ENCODE assay signal across 9 mouse cellular contexts in genomic region chr13:13612882-13613281, GRCm38 (mm10). TPM values are rescaled to one million over a fixed set of nuclear protein-coding genes. Genes with fewer than 3 reads are reported as not detected.
DNase-seq lines count a peak whose midpoint lies in the region; ATAC-seq and TF ChIP-seq lines count a peak whose summit lies in the region.
"Had no signal": no experiment of that assay in that cellular context is flagged by ENCODE, and none has a peak within 500 bp of the region (broad histone marks: within the 10 kb centered on the region; RNA-seq: fewer than 3 reads in every experiment).

No protein-coding gene starts in this region.

- H3K9me3 ChIP-seq in forebrain, embryonic 12.5 days: no peaks in the 10 kb centered on the region
- no peaks in the 10 kb centered on the region for H3K9me3 ChIP-seq in kidney, embryonic 15.5 days (replicated peaks)
- H3K9me3 ChIP-seq in midbrain, embryonic 11.5 days (ENCODE audit: control insufficient read depth, low read length): no peaks in the 10 kb centered on the region
- H3K9me3 ChIP-seq: limb, embryonic 13.5 days had no signal

- H3K4me3 ChIP-seq in gastrocnemius, adult 2 months: no peak overlapping the region
- no peak overlapping the region for H3K4me3 ChIP-seq in forebrain, embryonic 12.5 days (replicated peaks)
- no peak overlapping the region for H3K4me3 ChIP-seq in kidney, embryonic 15.5 days (replicated peaks)
- H3K4me3 ChIP-seq in midbrain, embryonic 11.5 days (ENCODE audit: low read depth, low read length): no peak overlapping the region
- H3K4me3 ChIP-seq: limb, embryonic 13.5 days had no signal

- peak; percentile 53; the same call in 1 of the 2 replicates for ATAC-seq in forebrain, embryonic 12.5 days (ENCODE audit: low FRiP score)
- ATAC-seq in kidney, embryonic 15.5 days (replicated peaks; ENCODE audit: low FRiP score): peak; percentile 49; the same call in 1 of the 2 replicates
- peak; percentile 97 for ATAC-seq in megakaryocyte progenitor cell, adult 5-6 weeks (replicated peaks; ENCODE audit: poor library complexity)
- ATAC-seq in midbrain, embryonic 11.5 days (ENCODE audit: low FRiP score): no peak

- TF ChIP-seq CTCF in gastrocnemius, adult 2 months (IDR thresholded peaks at IDR 0.05): peak; percentile 66

- no peak overlapping the region for H3K4me2 ChIP-seq in forebrain, embryonic 12.5 days
- no peak overlapping the region for H3K4me2 ChIP-seq in kidney, embryonic 15.5 days
- H3K4me2 ChIP-seq in midbrain, embryonic 11.5 days: no peak overlapping the region
- H3K4me2 ChIP-seq: limb, embryonic 13.5 days had no signal

- no peak overlapping the region for H3K27ac ChIP-seq in gastrocnemius, adult 2 months
- no peak overlapping the region for H3K27ac ChIP-seq in forebrain, embryonic 12.5 days
- H3K27ac ChIP-seq in kidney, embryonic 15.5 days: no peak overlapping the region
- H3K27ac ChIP-seq in midbrain, embryonic 11.5 days (ENCODE audit: low read depth, low read length): no peak overlapping the region
- H3K27ac ChIP-seq: limb, embryonic 13.5 days had no signal

- WGBS in forebrain, embryonic 12.5 days: 62% methylated on average over 1 of the region's 1 CpGs
- 94% methylated on average over 1 of the region's 1 CpGs for WGBS in kidney, embryonic 15.5 days
- 69% methylated on average over 1 of the region's 1 CpGs for WGBS in midbrain, embryonic 11.5 days

- peaks cover 5% of the 10 kb centered on the region; the same call in 1 of the 2 replicates for H3K36me3 ChIP-seq in forebrain, embryonic 12.5 days (replicated peaks)
- H3K36me3 ChIP-seq in kidney, embryonic 15.5 days: peaks cover 6% of the 10 kb centered on the region
- H3K36me3 ChIP-seq in midbrain, embryonic 11.5 days (ENCODE audit: control insufficient read depth, insufficient read depth, low read length): no peaks in the 10 kb centered on the region

- H3K9ac ChIP-seq in forebrain, embryonic 12.5 days: no peak overlapping the region
- H3K9ac ChIP-seq in kidney, embryonic 15.5 days: no peak overlapping the region
- H3K9ac ChIP-seq in midbrain, embryonic 11.5 days (ENCODE audit: low read length): no peak overlapping the region
- H3K9ac ChIP-seq: limb, embryonic 13.5 days had no signal

- no peaks in the 10 kb centered on the region for H3K4me1 ChIP-seq in forebrain, embryonic 12.5 days
- no peaks in the 10 kb centered on the region for H3K4me1 ChIP-seq in kidney, embryonic 15.5 days
- H3K4me1 ChIP-seq in midbrain, embryonic 11.5 days (ENCODE audit: control insufficient read depth, insufficient read depth, low read length): no peaks in the 10 kb centered on the region
- H3K4me1 ChIP-seq: limb, embryonic 13.5 days had no signal

- no peaks in the 10 kb centered on the region for H3K27me3 ChIP-seq in forebrain, embryonic 12.5 days
- H3K27me3 ChIP-seq in kidney, embryonic 15.5 days: no peaks in the 10 kb centered on the region
- no peaks in the 10 kb centered on the region for H3K27me3 ChIP-seq in midbrain, embryonic 11.5 days (ENCODE audit: control insufficient read depth, insufficient read depth, low read length)
- H3K27me3 ChIP-seq: limb, embryonic 13.5 days had no signal

- no peak for DNase-seq in gastrocnemius, adult 2 months
- DNase-seq in gastrocnemius, postnatal 14 days: no peak
- peak; percentile 86 for DNase-seq in 3T3-L1 (ENCODE audit: low read depth, low spot score)
- peak; percentile 50 for DNase-seq in T-cell, adult 2 months (ENCODE audit: low spot score)
- no peak for DNase-seq in midbrain, embryonic 11.5 days (ENCODE audit: low spot score, missing footprints)

- intact Hi-C loops in gastrocnemius, adult 2 months (cut with DNase I): loop anchor here (2.0 kb wide), 1 partner anchor 96 kb away; no protein-coding TSS in a partner anchor
- intact Hi-C loops in gastrocnemius, postnatal 14 days (cut with DNase I; ENCODE audit: low total_unique reads): loop anchor here (10.0 kb wide), 1 partner anchor 98 kb away; no protein-coding TSS in a partner anchor

RNA-seq across cellular contexts. Expression of gene Lyst, which starts 22.7 kb away (rescaled TPM):
- 1 to 10 TPM; 3.9 to 6.1 TPM for total RNA-seq in gastrocnemius, adult 2 months (2021)
- total RNA-seq in gastrocnemius, postnatal 14 days (2021): 1 to 10 TPM; 4.4 to 7.5 TPM
- 4.6 and 5.7 TPM in 2 replicates for polyA plus RNA-seq in forebrain, embryonic 12.5 days (2016; fragmentation: Nextera tagmentation; extraction: Ambion mirVana)
- 4.2 and 6.3 TPM in 2 replicates for polyA plus RNA-seq in kidney, embryonic 15.5 days (2015; fragmentation: Nextera tagmentation; extraction: Ambion mirVana)
- total RNA-seq in megakaryocyte progenitor cell, adult 5-6 weeks (2015): 55.4 and 68.7 TPM in 2 replicates
- 48.7 and 55.6 TPM in 2 replicates for total RNA-seq in megakaryocyte progenitor cell, adult 5-6 weeks (2017)
- polyA plus RNA-seq in midbrain, embryonic 11.5 days (2014; fragmentation: Nextera tagmentation; extraction: Ambion mirVana): 1.8 and 2.5 TPM in 2 replicates

Comparison
In these comparisons a context has a peak if more than half of its experiments do, and no peak if none do; other contexts are left out.
1. DNase-seq: peak in 3T3-L1 (single experiment) and T-cell, adult 2 months (single experiment); none in gastrocnemius, adult 2 months (single experiment), gastrocnemius, postnatal 14 days (single experiment) and midbrain, embryonic 11.5 days (single experiment).
2. RNA of gene Lyst, which starts 22.7 kb away (total RNA-seq): 48.7 to 68.7 TPM in megakaryocyte progenitor cell, adult 5-6 weeks; 4.4 to 7.5 TPM in gastrocnemius, postnatal 14 days and 3.9 to 6.1 TPM in gastrocnemius, adult 2 months; every median in the first group is over 4 times any median in the second.